Mouse (Mus musculus): ENCODE data around the gene Atp6v0e2. TPM values are rescaled to one million over a fixed set of nuclear protein-coding genes. Genes with fewer than 3 reads are reported as not detected.

Gene Atp6v0e2
- total and polyA plus RNA-seq, 2 experiments from 2014 or later = 447 to 497 TPM

DNA sequence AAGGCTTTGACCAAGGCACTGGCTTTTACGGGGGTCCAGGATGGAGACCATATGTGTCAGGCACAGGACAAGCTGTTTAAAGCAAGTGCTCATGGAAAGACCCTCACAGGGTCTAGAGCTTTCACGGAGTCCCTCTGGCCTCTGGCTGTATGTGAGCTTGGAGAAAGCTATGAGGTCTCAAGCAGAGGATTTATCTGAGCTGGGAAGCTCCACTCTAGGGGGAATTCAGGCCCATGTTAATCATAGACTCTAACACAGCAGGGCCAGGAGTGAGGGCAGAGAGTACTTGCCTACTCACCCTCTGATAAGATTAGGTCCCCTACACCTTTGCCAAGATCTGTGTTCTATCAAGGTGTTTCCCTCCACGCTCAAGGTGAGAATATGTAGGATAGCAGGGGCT, 5.2 kb downstream of the Atp6v0e2 start:
- peaks cover 10% of the 10 kb centered on the region for H3K4me1 ChIP-seq (ENCODE audit: insufficient read depth, low read length)
- no peak overlapping the region for H3K9ac ChIP-seq (replicated peaks; ENCODE audit: low read length, poor library complexity, severe bottlenecking)
- no peak overlapping the region for H3K4me3 ChIP-seq (ENCODE audit: low read depth, low read length)
- H3K4me2 ChIP-seq (ENCODE audit: low read depth, low read length, poor library complexity, severe bottlenecking) = no peak overlapping the region
- peaks cover 22% of the 10 kb centered on the region for H3K36me3 ChIP-seq (ENCODE audit: insufficient read depth, low read length)
- ATAC-seq (ENCODE audit: low FRiP score) = no peak
- no peaks in the 10 kb centered on the region for H3K9me3 ChIP-seq (ENCODE audit: low read length)
- WGBS = 88% methylated on average over 3 of the region's 3 CpGs
- DNase-seq (ENCODE audit: low spot score) = no peak
- no peak overlapping the region for H3K27ac ChIP-seq (ENCODE audit: low read depth, low read length)
- TF ChIP-seq CTCF (IDR thresholded peaks at IDR 0.05) = no peak
- H3K27me3 ChIP-seq (ENCODE audit: insufficient read depth, low read length) = no peaks in the 10 kb centered on the region

DNA sequence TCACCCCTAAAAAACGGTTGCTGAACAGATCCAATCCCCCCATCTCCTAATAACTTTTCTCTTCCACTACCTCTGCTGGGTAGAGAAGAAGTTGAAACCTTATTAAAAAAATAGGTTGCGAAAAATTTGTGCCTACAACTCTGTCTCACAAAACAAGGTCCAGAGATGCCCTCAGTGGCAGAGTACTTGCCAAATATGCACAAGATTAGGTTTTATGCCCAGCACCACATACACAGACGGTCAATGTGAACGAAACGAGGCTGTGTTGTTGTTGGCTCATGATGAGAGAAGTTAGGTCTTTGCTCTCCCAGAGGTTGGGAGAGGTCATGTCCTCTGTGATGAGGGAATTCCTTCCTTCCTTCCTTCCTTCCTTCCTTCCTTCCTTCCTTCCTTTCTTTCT, 7.8 kb downstream of the Atp6v0e2 start:
- no peak for ATAC-seq (ENCODE audit: low FRiP score)
- no peak for DNase-seq (ENCODE audit: low spot score)
- no peak for TF ChIP-seq CTCF (IDR thresholded peaks at IDR 0.05)
- Histone ChIP-seq H3K4me2 (ENCODE audit: low read depth, low read length, poor library complexity, severe bottlenecking) (no peak overlapping the region), H3K27ac (ENCODE audit: low read depth, low read length) (no peak overlapping the region), H3K9ac (replicated peaks; ENCODE audit: low read length, poor library complexity, severe bottlenecking) (no peak overlapping the region), H3K36me3 (ENCODE audit: insufficient read depth, low read length) (peaks cover 20% of the 10 kb centered on the region), H3K27me3 (ENCODE audit: insufficient read depth, low read length) (no peaks in the 10 kb centered on the region), H3K9me3 (ENCODE audit: low read length) (no peaks in the 10 kb centered on the region), H3K4me1 (ENCODE audit: insufficient read depth, low read length) (no peaks in the 10 kb centered on the region), H3K4me3 (ENCODE audit: low read depth, low read length) (no peak overlapping the region)
- 85% methylated on average over 5 of the region's 5 CpGs for WGBS

DNA sequence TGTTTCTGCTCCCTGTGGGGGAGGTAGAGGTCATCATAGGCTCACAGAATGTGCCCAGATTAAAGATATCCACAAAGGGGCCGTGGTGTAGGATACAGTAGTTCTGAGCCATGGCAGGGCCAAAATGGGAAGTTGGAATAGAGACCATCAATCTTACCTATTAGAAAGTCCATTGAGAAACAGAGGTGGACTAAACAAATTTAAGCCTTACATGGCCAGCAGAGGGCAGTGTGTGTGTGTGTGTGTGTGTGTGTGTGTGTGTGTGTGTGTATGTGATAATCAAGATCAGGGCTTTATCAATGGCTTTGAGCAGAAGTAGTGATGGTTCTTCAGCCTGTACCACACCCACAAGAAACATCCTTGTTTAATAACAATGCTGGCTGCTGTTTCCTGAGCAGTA, 8.9 kb downstream of the Atp6v0e2 start:
- peak; percentile 79 for TF ChIP-seq CTCF (IDR thresholded peaks at IDR 0.05)
- Histone ChIP-seq H3K4me1 (ENCODE audit: insufficient read depth, low read length) (no peaks in the 10 kb centered on the region), H3K9ac (replicated peaks; ENCODE audit: low read length, poor library complexity, severe bottlenecking) (no peak overlapping the region), H3K27me3 (ENCODE audit: insufficient read depth, low read length) (no peaks in the 10 kb centered on the region), H3K27ac (ENCODE audit: low read depth, low read length) (no peak overlapping the region), H3K9me3 (ENCODE audit: low read length) (no peaks in the 10 kb centered on the region), H3K4me3 (ENCODE audit: low read depth, low read length) (no peak overlapping the region), H3K4me2 (ENCODE audit: low read depth, low read length, poor library complexity, severe bottlenecking) (no peak overlapping the region), H3K36me3 (ENCODE audit: insufficient read depth, low read length) (peaks cover 12% of the 10 kb centered on the region)
- ATAC-seq (ENCODE audit: low FRiP score) (0 out of 2 replicates have a peak, but pooled peaks have one; percentile 29), DNase-seq (ENCODE audit: low spot score) (peak; percentile 63)
- 58% methylated on average over 1 of the region's 1 CpGs for WGBS

DNA sequence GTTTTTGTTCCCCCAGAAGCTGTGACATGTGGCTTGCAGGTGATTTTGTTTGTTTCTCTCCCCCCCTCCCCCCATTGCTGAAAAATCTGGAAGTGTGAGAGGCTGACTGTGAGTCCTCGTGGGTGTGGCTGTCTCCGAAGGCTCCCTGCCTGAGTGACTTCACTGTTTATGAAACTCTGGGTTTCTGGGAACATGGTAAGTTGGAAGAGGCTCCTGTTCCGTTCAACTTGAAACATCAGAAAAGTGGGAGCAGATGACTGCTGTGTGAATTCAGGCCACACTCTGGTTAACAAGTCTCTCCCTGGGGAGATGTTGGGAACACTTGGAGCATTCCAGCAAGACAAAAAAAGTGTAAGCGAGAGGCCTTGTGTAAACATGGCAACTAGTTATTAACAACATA, 9.4 kb downstream of the Atp6v0e2 start:
- no peak for TF ChIP-seq CTCF (IDR thresholded peaks at IDR 0.05)
- ATAC-seq (ENCODE audit: low FRiP score) = no peak
- 73% methylated on average over 4 of the region's 4 CpGs for WGBS

DNA sequence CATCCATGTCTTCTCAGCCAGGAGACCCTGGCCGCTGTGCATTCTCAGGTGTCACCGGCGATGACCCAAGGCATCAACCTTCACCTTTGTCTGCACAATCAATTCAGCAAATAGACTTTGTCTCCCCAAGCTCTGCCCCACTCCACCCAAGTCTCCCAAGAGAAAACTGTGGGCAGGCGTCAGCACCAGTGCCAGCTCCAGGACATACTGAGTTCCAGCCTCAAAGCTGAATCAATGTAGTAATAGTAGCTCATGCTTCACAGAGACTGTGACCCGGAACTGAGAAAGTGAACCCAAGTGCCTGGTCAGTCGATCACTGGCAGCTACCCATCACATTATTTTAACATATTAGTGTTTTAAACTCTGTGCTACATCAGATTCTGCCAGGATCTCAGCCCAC, 10.9 kb downstream of the Atp6v0e2 start:
- no peak for ATAC-seq (ENCODE audit: low FRiP score)
- no peak for DNase-seq (ENCODE audit: low spot score)
- Histone ChIP-seq H3K9ac (replicated peaks; ENCODE audit: low read length, poor library complexity, severe bottlenecking) (no peak overlapping the region), H3K4me2 (ENCODE audit: low read depth, low read length, poor library complexity, severe bottlenecking) (no peak overlapping the region), H3K36me3 (ENCODE audit: insufficient read depth, low read length) (no peaks in the 10 kb centered on the region), H3K4me1 (ENCODE audit: insufficient read depth, low read length) (no peaks in the 10 kb centered on the region), H3K9me3 (ENCODE audit: low read length) (no peaks in the 10 kb centered on the region), H3K4me3 (ENCODE audit: low read depth, low read length) (no peak overlapping the region), H3K27me3 (ENCODE audit: insufficient read depth, low read length) (no peaks in the 10 kb centered on the region), H3K27ac (ENCODE audit: low read depth, low read length) (no peak overlapping the region)
- TF ChIP-seq CTCF (IDR thresholded peaks at IDR 0.05) = no peak
- 87% methylated on average over 6 of the region's 6 CpGs for WGBS

More for the DNA sequence above, 9.4 kb downstream of the Atp6v0e2 start:
- Histone ChIP-seq H3K9ac (replicated peaks; ENCODE audit: low read length, poor library complexity, severe bottlenecking) (no peak overlapping the region), H3K27me3 (ENCODE audit: insufficient read depth, low read length) (no peaks in the 10 kb centered on the region), H3K9me3 (ENCODE audit: low read length) (no peaks in the 10 kb centered on the region), H3K4me3 (ENCODE audit: low read depth, low read length) (no peak overlapping the region), H3K4me2 (ENCODE audit: low read depth, low read length, poor library complexity, severe bottlenecking) (no peak overlapping the region), H3K4me1 (ENCODE audit: insufficient read depth, low read length) (no peaks in the 10 kb centered on the region), H3K27ac (ENCODE audit: low read depth, low read length) (no peak overlapping the region), H3K36me3 (ENCODE audit: insufficient read depth, low read length) (peaks cover 6% of the 10 kb centered on the region)
- DNase-seq (ENCODE audit: low spot score) = no peak

DNA sequence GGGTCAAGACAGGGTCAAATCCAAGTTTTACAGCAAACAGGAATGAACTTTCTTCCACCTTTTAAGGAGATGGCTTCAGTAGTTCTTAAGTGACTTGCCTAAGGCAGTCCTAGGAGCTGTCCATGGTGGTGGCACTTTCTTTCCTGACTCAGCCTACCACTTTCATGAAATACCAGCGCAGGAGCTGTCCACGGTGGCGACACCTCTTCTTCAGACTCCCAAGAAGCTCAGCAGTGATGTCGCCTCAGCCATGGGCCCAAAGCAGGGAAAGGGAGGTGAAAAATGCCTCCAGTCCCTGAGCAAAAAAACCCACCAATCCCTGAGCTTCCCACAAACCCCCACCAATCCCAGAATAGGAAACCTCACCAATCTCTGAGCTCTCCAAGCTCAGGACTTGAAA, 15.5 kb downstream of the Atp6v0e2 start:
- 74% methylated on average over 4 of the region's 4 CpGs for WGBS
- no peak for TF ChIP-seq CTCF (IDR thresholded peaks at IDR 0.05)
- Histone ChIP-seq H3K27me3 (ENCODE audit: insufficient read depth, low read length) (no peaks in the 10 kb centered on the region), H3K4me2 (ENCODE audit: low read depth, low read length, poor library complexity, severe bottlenecking) (no peak overlapping the region), H3K4me3 (ENCODE audit: low read depth, low read length) (no peak overlapping the region), H3K36me3 (ENCODE audit: insufficient read depth, low read length) (no peaks in the 10 kb centered on the region), H3K27ac (ENCODE audit: low read depth, low read length) (no peak overlapping the region), H3K9me3 (ENCODE audit: low read length) (no peaks in the 10 kb centered on the region), H3K4me1 (ENCODE audit: insufficient read depth, low read length) (peaks cover 11% of the 10 kb centered on the region; the same call in 1 of the 2 replicates), H3K9ac (replicated peaks; ENCODE audit: low read length, poor library complexity, severe bottlenecking) (no peak overlapping the region)
- ATAC-seq (ENCODE audit: low FRiP score) = no peak
- no peak for DNase-seq (ENCODE audit: low spot score)
